Mouse (Mus musculus) thymus, adult 2 months (tissue): ENCODE measurements around the gene Myo1f.

Source experiments
- CTCF ChIP-seq: fragments of 200-500 bp; IDR thresholded peaks from 2 replicates; pipeline ENCODE4 v1.5.1; 2012; ENCODE audit warnings: mild to moderate bottlenecking, control low read depth, low read length, moderate library complexity, borderline replicate concordance; ENCODE audit not compliant: control insufficient read depth, poor library complexity, insufficient read depth; ENCODE audit errors: extremely low read depth
- POLR2A ChIP-seq: fragments of 200-500 bp; IDR thresholded peaks from 2 replicates; pipeline ENCODE4 v1.6.1; 2012; ENCODE audit warnings: mild to moderate bottlenecking, low read length, control low read depth, moderate library complexity; ENCODE audit not compliant: control insufficient read depth, poor library complexity, insufficient read depth; ENCODE audit errors: extremely low read depth

DNA sequence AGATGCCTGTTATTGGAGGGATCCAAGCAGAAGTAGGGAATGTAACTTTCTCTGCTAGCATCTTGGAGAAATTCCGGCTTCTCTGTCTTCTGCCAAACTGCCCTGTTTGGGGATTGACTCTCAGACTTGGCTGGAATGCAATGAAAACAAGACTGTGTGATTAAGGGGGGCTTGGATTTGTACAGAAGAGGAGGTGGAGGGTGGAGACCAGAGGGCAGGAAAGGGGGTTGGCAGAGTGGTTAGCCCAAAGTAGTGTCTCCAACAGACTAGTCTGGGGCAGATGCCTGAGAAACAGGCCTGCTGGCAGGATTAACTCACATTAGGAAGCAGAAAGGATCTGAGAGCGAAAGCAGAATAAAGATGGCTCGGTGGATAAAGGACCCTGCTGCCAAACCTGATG, 29.0 kb upstream of the Myo1f start:
- no peak for TF ChIP-seq POLR2A
- no peak for TF ChIP-seq CTCF
